8 mouse cellular contexts compared by ENCODE assay signal in the genomic region with DNA sequence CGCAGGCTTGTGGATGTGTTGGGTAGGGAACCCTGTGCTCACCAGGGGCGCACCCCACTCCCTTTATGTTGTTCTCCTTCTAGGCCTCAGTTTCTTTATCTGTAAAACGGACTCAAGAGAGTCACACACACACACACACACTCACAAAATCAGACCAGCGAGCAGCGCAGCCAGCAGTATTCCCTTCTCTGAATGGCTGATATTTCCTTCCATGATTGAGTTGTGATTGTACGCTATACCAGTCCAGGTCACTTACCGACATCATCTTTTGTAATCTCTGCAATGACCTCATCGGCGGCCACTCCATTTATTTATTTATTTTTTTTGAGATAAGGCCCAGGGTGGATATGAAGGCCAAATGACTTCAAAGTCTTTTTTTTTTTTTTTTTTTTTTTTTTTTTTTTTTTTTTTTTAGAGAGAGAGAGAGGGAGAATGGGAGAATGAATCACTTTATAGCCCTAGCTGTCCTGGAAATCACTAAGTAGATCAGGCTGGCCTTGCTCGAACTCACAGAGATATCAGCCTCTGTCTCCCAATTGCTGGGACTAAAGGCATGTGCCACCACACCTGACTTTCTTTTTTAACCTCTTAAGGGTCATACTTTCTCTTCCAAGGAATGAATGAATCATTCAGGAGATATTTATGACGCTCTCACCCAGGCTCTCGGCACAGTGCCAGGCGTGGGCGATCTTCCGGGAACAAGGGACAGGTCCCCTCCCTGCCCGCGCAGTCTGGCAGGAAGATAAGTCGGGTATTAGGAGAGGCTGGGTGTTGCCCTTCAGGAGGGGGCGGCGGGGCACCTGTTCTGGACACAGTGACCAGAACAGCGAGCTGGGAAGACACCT. TPM values are rescaled to one million over a fixed set of nuclear protein-coding genes. Genes with fewer than 3 reads are reported as not detected.
DNase-seq lines count a peak whose midpoint lies in the region.

A gene (minus strand): TSS at position 103 of the 845 bp plus-strand sequence.

- DNase-seq in gastrocnemius, adult 18-20 months (ENCODE audit: low spot score) = peak; percentile 20
- DNase-seq in gastrocnemius, adult 8-10 months (ENCODE audit: low spot score in 2 of 2) = no peak
- DNase-seq in adrenal gland, postnatal 36 days = peak; percentile 82 to 84
- peak; percentile 59 for DNase-seq in fat pad, adult 2 months (ENCODE audit: extremely low read depth, low read depth, low spot score)
- DNase-seq in heart, postnatal 4 days = peak; percentile 73
- peak in 1 of 2 experiments; percentile 80 for DNase-seq in left cerebral cortex, postnatal 10 days (ENCODE audit: extremely low spot score in 1 of 2, low spot score in 2 of 2)
- DNase-seq in lung, postnatal 4 days = peak; percentile 69 to 75
- no peak for DNase-seq in thymus, postnatal 4 days

- intact Hi-C loops in left cerebral cortex, postnatal 10 days (cut with DNase I) = no loop called here

RNA-seq across cellular contexts. Expression of the gene that starts here (rescaled TPM):
- 1 to 10 TPM; 1.9 to 2.1 TPM for total RNA-seq in gastrocnemius, adult 18-20 months (2021)
- total RNA-seq in gastrocnemius, adult 8-10 months (2022) = 1 to 10 TPM; 1.8 to 4.7 (median 2.2) TPM
- total RNA-seq in adrenal gland, postnatal 36 days (2021) = 10 to 100 TPM; 66.1 to 69.9 TPM
- under 1 TPM; 0.74 to 0.98 TPM for total RNA-seq in heart, postnatal 4 days (2021)
- 10 to 100 TPM; 13.3 to 16.6 TPM for total RNA-seq in left cerebral cortex, postnatal 10 days (2021)

Comparison
In these comparisons a context has a peak if more than half of its experiments do, and no peak if none do; other contexts are left out.
1. DNase-seq: peak in gastrocnemius, adult 18-20 months (single experiment), adrenal gland, postnatal 36 days (2 of 2), fat pad, adult 2 months (single experiment) and lung, postnatal 4 days (2 of 2); none in gastrocnemius, adult 8-10 months (0 of 2) and thymus, postnatal 4 days (single experiment).
2. Peak in DNase-seq in heart, postnatal 4 days; RNA of the gene not detected or under 1 TPM.